Mouse (Mus musculus) CD8-positive naive resting alpha-beta T cell, adult 2 months (primary cell): ENCODE data around the gene Mtfr2.

Source experiments
- DNase-seq, 2 experiments: peaks; one replicate each; pipeline ENCODE4 v3.0.0; 2022; ENCODE audit warnings: low read depth in 2 of 2, low spot score in 2 of 2

Mtfr2 gene

GRCm38 (mm10) chr10:20347285-20348214, at the start of gene Mtfr2:
Mtfr2 (plus strand) TSS chr10:20347770.
- DNase-seq: peak; percentile 86 to 89

- DNase-seq: no peak
Measured at GRCm38 (mm10) chr10:20298152-20298920, 49.2 kb upstream of the Mtfr2 start.

GRCm38 (mm10) chr10:20299114-20299513, 48.5 kb upstream of the Mtfr2 start:
- no peak for DNase-seq

- DNase-seq: no peak
Measured at GRCm38 (mm10) chr10:20310969-20311769, 36.4 kb upstream of the Mtfr2 start.

- DNase-seq: peak; percentile 99 to 100
Measured at GRCm38 (mm10) chr10:20311918-20312735, 35.4 kb upstream of the Mtfr2 start, which contains the start of gene Bclaf1. Bclaf1 (plus strand) TSS chr10:20312469.

GRCm38 (mm10) chr10:20312736-20313301, 34.8 kb upstream of the Mtfr2 start:
- peak; percentile 86 to 89 for DNase-seq

GRCm38 (mm10) chr10:20313447-20313846, 34.1 kb upstream of the Mtfr2 start:
- DNase-seq: no peak

- DNase-seq: no peak
Measured at GRCm38 (mm10) chr10:20313941-20314340, 33.6 kb upstream of the Mtfr2 start.

GRCm38 (mm10) chr10:20314797-20315196, 32.8 kb upstream of the Mtfr2 start:
- no peak for DNase-seq

- DNase-seq: no peak
Measured at GRCm38 (mm10) chr10:20317466-20317865, 30.1 kb upstream of the Mtfr2 start.

- DNase-seq: no peak
Measured at GRCm38 (mm10) chr10:20326226-20326625, 21.3 kb upstream of the Mtfr2 start.

GRCm38 (mm10) chr10:20331262-20331661, 16.3 kb upstream of the Mtfr2 start:
- DNase-seq: no peak

GRCm38 (mm10) chr10:20337872-20338271, 9.7 kb upstream of the Mtfr2 start:
- no peak for DNase-seq

- no peak for DNase-seq
Measured at GRCm38 (mm10) chr10:20345736-20346135, 1.8 kb upstream of the Mtfr2 start.

- DNase-seq: no peak
Measured at GRCm38 (mm10) chr10:20348894-20349293, 1.3 kb downstream of the Mtfr2 start.

GRCm38 (mm10) chr10:20361542-20362449, 14.2 kb downstream of the Mtfr2 start:
- DNase-seq: no peak

GRCm38 (mm10) chr10:20362450-20363118, 15.0 kb downstream of the Mtfr2 start:
- no peak for DNase-seq

- no peak for DNase-seq
Measured at GRCm38 (mm10) chr10:20372046-20372445, 24.5 kb downstream of the Mtfr2 start.
